Mouse (Mus musculus) CD4-positive, CD25-positive, alpha-beta regulatory T cell, adult 9 weeks (primary cell): ENCODE measurements around the gene Zfp865. TPM values are rescaled to one million over a fixed set of nuclear protein-coding genes. Genes with fewer than 3 reads are reported as not detected.

Experiments
- polyA plus RNA-seq: library from polyadenylated mRNA; unstranded; fragments of 100-300 nt; shearing (Covaris generic); gene quantifications from one replicate; pipeline ENCODE4 v1.2.1, GENCODE M21; 2017

Gene Zfp865
- 10.5 TPM for polyA plus RNA-seq

DNA sequence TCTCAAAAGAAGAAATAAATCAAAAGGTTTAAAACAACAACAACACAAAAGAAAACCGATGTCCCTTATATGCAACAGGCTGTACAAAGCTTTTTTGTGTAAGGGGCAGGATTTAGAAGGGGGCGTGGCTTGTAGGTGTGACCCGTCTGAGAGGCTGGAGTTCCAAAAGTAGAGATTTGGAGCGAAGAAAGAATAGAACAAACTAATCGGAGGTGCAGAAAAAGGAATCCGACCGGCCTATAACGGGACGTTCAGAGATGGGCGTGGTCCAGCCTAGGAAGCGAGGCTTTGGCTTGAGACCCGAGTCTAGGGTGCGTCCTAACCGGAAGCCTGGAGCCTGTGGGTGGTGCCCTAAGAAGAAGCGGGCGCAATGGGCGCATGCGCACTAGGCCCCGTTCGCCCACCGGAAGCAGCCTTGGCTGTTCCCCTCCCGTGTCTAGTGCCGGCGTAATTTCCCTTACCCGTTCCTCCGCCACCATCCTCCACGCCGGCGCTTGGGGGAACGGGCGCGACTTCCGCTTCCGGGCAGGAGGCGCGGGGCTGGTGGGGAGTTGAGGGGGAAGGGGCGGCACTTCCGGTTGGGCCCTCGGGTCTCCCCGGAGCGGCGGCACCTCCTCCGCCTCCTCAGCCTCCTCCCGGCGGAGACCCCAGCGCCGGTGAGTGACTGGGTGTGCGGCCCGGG is at the start of gene Zfp865, which contains the start of gene Ccdc106:
Gene Zfp865, plus strand, starts transcription at position 377 of the 682 bp plus-strand sequence.
Gene Ccdc106, plus strand, starts transcription at position 554 of the 682 bp plus-strand sequence.

GRCm38 (mm10) chr7:4971068-4971467 is 49.1 kb upstream of the Zfp865 start, which contains the start of gene Sbk3:
Gene Sbk3, minus strand, starts transcription at chr7:4971168.

DNA sequence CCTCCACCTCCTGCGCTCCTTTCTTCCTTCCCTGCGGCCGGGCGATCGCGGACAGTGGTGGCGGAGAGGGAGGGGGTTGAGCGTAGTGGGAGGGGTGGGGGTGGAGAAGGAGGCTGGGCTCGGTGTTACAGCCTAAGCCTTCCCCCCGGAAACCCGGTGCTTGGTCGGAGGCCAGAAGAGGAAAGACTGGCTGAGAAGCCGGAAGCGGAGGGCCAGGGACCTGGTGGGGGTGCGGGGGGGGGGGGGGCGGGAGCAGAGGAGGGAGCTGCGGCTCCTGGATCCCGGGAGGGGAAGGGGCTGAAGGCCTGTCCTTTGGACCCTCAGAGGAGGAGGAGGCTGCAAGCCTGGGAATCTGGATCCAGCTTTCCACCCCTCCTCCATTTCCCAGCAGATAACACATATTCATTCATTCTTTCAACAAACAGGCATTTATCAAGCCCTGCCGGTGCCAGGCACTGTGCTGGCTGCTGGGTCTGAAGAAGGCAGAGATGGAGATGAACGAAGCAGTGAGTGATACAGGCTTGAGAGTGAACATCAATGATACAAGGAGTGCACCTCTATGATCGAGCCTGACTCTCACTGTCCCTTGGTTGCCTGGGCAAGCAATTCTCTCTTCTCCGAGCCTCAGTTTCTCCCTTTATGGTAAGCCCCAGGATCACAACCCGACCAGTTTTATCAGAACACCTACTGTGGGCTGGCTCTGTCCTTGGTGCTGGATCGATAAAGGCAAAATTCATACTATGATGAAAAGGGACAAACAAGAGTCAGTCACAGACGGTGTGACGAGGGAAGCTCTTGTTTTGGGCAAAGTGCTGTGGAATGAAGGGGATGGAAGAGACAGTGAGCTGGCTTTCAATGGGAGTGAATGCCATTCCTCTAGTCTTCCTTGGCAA is 23.9 kb upstream of the Zfp865 start, which contains the start of gene Zfp579:
Gene Zfp579, minus strand, starts transcription at position 156 of the 893 bp plus-strand sequence.

DNA sequence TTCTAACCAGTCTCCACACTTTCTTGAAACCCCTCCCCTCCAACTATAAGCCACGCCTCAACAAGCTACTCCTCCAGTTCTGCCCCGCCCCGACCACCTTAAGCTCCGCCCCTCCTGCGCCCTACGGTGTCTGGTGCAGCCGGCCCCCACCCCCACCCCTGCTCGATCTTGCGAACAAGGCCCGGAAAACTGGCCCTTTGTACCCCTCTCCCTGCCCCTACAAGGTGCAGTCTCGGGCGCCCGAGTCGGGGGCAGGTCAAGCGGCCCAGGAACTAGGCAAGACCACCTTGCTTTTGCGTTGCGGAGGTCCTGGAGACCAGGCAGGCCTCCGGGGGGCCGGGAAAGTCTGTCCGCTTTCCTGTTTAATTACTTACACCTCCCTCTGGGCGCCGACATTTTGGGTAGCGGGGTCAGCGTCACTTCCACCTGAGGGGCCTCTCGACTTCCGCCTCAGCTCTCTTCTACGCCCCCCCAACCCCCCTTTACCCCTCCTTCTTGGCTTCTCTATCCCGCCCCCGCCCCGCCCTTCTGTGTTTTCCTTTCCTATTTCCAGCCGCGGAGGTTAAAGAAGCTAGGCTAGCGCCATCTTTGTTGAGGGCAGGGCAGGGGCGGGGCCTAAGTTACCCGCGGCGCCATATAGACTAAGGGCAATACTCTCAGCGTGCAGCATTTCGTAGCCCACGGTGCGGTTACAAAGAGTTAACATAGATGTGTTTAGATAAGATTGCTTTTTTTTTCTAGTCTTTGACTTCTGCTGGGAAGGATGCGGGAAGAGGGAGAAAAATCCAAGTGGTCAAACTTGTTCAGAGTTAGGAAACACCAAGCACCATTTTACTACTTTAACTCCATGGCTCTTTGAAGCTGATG is 5.7 kb upstream of the Zfp865 start, which contains the start of the genes Zfp524 and Fiz1:
Gene Zfp524, plus strand, starts transcription at position 165 of the 867 bp plus-strand sequence.
Gene Fiz1, minus strand, starts transcription at position 447 of the 867 bp plus-strand sequence.

DNA sequence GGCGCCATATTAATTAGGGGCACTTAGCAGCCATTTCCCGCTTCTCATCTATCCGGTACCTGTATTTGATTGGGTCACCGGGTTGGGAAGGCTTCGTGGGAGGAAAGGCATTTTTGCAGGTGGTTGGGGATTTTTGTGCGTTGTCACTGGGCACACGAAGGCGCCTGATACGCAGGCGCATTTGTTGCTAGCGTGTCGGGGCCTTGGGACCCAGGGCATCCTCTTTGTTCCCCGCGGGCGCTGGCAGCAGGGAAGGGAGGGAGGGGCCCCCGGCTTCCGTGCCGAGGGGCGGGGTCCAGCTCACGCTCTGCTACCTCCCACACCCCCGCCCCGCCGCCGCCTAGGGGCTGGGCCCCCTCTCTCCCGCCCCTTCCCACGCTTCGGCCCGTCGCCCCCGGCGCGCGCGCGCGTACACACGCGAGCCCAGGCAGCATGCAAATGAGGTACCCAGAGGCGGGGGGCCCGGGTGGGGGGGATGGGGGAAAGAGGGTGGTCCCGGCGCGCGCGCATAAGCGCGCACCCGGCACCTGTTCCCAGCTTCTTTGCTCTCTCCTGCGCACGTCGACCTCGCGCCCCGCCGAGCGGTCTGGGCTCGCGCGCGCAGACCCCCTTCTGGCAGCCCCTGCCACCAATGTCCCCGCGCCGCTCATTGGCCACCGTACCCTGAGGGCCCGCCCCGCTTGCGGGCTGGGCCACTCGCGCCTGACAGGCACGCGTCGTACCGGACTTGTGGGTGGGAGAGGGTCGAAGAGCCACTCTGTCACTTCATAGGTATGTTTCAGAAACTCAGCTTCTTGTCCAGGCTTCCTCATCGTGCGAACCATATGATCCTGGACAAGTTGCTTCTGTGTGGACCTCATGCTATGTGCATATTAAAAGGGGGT is 4.8 kb upstream of the Zfp865 start, which contains the start of gene Gm44973:
Gene Gm44973, plus strand, starts transcription at position 379 of the 884 bp plus-strand sequence.

DNA sequence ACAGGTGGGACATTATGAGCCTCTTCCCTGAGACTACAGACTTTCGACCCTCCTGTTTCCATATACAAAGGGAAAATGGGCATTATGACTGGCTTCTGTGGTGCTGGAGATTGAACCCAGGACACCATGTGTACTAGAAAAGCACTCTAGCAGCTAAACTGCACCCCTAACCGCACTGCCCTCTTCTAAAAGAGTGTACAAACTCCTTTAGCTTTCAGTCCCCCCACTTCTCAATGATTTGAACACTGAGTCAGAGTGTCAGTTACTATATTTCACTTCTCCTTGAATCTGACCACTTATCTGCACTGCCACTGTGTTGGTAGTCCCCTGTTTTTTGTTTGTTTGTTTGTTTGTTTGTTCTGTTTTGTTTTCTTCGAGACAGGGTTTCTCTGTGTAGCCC is 13.6 kb downstream of the Zfp865 start, which contains the start of gene 4632433K11Rik:
Gene 4632433K11Rik, plus strand, starts transcription at position 301 of the 400 bp plus-strand sequence.

DNA sequence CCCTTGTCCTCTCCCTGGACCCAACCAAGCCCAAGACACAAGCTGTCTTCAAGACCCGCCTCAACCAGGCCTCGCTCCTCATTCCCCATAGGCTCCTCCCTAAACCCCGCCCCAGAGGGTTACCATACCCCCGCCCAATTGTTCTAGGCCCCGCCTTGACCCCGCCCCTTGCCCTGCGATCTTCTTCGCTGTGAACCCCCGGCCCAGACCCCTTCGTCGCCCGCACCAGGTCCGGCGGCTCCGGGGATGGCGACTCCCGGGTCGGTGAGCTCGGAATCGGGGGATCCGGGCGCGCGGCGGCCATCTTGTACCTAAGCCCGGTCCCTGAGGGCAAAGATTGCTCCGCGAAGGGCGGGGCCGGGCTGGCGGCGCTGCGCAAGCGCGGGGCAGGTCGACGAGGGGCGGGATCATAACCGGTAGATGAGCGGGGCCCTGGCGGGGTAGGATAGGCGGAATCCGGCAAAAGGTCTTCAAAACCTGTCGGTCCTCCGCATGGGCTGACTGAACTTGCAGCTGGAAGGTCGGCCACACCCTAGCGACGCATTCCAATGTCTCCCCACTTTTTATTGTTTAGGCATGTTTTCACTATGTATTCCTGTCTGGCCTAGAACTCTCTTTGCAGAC is 18.0 kb downstream of the Zfp865 start, which contains the start of gene Zfp784:
Gene Zfp784, minus strand, starts transcription at position 338 of the 624 bp plus-strand sequence.

GRCm38 (mm10) chr7:5051193-5052192 is 31.3 kb downstream of the Zfp865 start, which contains the start of gene Zfp580:
Gene Zfp580, plus strand, starts transcription at chr7:5051538.

GRCm38 (mm10) chr7:5061774-5062359 is 41.7 kb downstream of the Zfp865 start, which contains the start of gene U2af2:
Gene U2af2, plus strand, starts transcription at chr7:5062143.

GRCm38 (mm10) chr7:5080010-5080751 is 60.0 kb downstream of the Zfp865 start, which contains the start of gene Epn1:
Gene Epn1, plus strand, starts transcription at chr7:5080235.

Other genes with a start within 250 kb of the Zfp865 start
- gene Fam71e2, start 249.1 kb upstream of the Zfp865 start, polyA plus RNA-seq, result not detected
- gene Il11, start 237.5 kb upstream of the Zfp865 start, polyA plus RNA-seq, result not detected
- not detected for gene Tmem190, start 237.4 kb upstream of the Zfp865 start, polyA plus RNA-seq
- 0.46 TPM for gene Tmem238, start 230.7 kb upstream of the Zfp865 start, polyA plus RNA-seq
- gene Rpl28, start 227.5 kb upstream of the Zfp865 start, polyA plus RNA-seq, result 535 TPM
- 80.0 TPM for gene Ube2s, start 207.8 kb upstream of the Zfp865 start, polyA plus RNA-seq
- not detected for gene Shisa7, start 175.7 kb upstream of the Zfp865 start, polyA plus RNA-seq
- 44.2 TPM for gene Isoc2b, start 150.1 kb upstream of the Zfp865 start, polyA plus RNA-seq
- gene Isoc2a, start 143.2 kb upstream of the Zfp865 start, polyA plus RNA-seq, result 1.1 TPM
- not detected for gene Gm36210, start 113.9 kb upstream of the Zfp865 start, polyA plus RNA-seq
- gene Zfp628, start 105.2 kb upstream of the Zfp865 start, polyA plus RNA-seq, result 1.9 TPM
- gene Nat14, start 98.3 kb upstream of the Zfp865 start, polyA plus RNA-seq, result 0.71 TPM
- not detected for gene Ssc5d, start 94.6 kb upstream of the Zfp865 start, polyA plus RNA-seq
- 0.43 TPM for gene Sbk2, start 56.0 kb upstream of the Zfp865 start, polyA plus RNA-seq
- gene Sbk3, start 49.2 kb upstream of the Zfp865 start, polyA plus RNA-seq, result not detected
- 12.8 TPM for gene Zfp579, start 24.2 kb upstream of the Zfp865 start, polyA plus RNA-seq
- 31.7 TPM for gene Zfp524, start 6.0 kb upstream of the Zfp865 start, polyA plus RNA-seq
- gene Fiz1, start 5.7 kb upstream of the Zfp865 start, polyA plus RNA-seq, result 29.7 TPM
- 17.0 TPM for gene Gm44973, start 4.9 kb upstream of the Zfp865 start, polyA plus RNA-seq
- not detected for gene Ccdc106, start 177 bp downstream of the Zfp865 start, polyA plus RNA-seq
- not detected for gene 4632433K11Rik, start 13.7 kb downstream of the Zfp865 start, polyA plus RNA-seq
- 5.3 TPM for gene Zfp784, start 18.1 kb downstream of the Zfp865 start, polyA plus RNA-seq
- 1.2 TPM for gene Zfp580, start 31.2 kb downstream of the Zfp865 start, polyA plus RNA-seq
- gene U2af2, start 41.8 kb downstream of the Zfp865 start, polyA plus RNA-seq, result 105 TPM
- gene Epn1, start 59.9 kb downstream of the Zfp865 start, polyA plus RNA-seq, result 14.3 TPM
- not detected for gene Rfpl4, start 96.6 kb downstream of the Zfp865 start, polyA plus RNA-seq
- not detected for gene Rasl2-9, start 105.6 kb downstream of the Zfp865 start, polyA plus RNA-seq
- 0.05 TPM for gene Vmn1r55, start 129.3 kb downstream of the Zfp865 start, polyA plus RNA-seq
- not detected for gene Vmn1r56, start 176.4 kb downstream of the Zfp865 start, polyA plus RNA-seq
- not detected for gene Vmn1r57, start 198.1 kb downstream of the Zfp865 start, polyA plus RNA-seq